Mouse (Mus musculus) spleen, adult 10 weeks (tissue): Measurements from ENCODE around the gene Atp6v1f. TPM values are rescaled to one million over a fixed set of nuclear protein-coding genes. Genes with fewer than 3 reads are reported as not detected.

Source experiments
- polyA plus RNA-seq: library from polyadenylated mRNA; stranded (reverse); fragments of 350-450 nt; fragmentation: Illumina TruSeq; extraction: RNeasy Lipid Tissue Mini Kit (QIAGEN cat#74804); gene quantifications from one replicate; pipeline ENCODE4 v1.2.3, GENCODE M21; 2015; ENCODE audit warnings: low replicate concordance; ENCODE audit not compliant: insufficient read depth

The Atp6v1f gene
- 107 TPM for polyA plus RNA-seq

GRCm38 (mm10) chr6:29467583-29468354, at the start of gene Atp6v1f:
Atp6v1f (plus strand) TSS chr6:29467718.

GRCm38 (mm10) chr6:29433038-29433803, 34.3 kb upstream of the Atp6v1f start, which contains the start of gene Flnc:
Flnc (plus strand) TSS chr6:29433256.

GRCm38 (mm10) chr6:29471137-29471536, 3.6 kb downstream of the Atp6v1f start, which contains the start of gene Atp6v1fnb:
Atp6v1fnb (plus strand) TSS chr6:29471437.

GRCm38 (mm10) chr6:29507447-29508309, 40.2 kb downstream of the Atp6v1f start, which contains the start of gene Kcp:
Kcp (minus strand) TSS chr6:29507952.

Other genes with a start within 250 kb of the Atp6v1f start
- 9.8 TPM for gene Hilpda, start 195.2 kb upstream of the Atp6v1f start, polyA plus RNA-seq
- 0.59 TPM for gene Fam71f2, start 188.1 kb upstream of the Atp6v1f start, polyA plus RNA-seq
- not detected for gene Fam71f1, start 148.6 kb upstream of the Atp6v1f start, polyA plus RNA-seq
- gene Calu, start 119.6 kb upstream of the Atp6v1f start, polyA plus RNA-seq: 140 TPM
- gene Opn1sw, start 79.2 kb upstream of the Atp6v1f start, polyA plus RNA-seq: not detected
- gene Ccdc136, start 71.4 kb upstream of the Atp6v1f start, polyA plus RNA-seq: 0.18 TPM
- 0.11 TPM for gene Flnc, start 34.5 kb upstream of the Atp6v1f start, polyA plus RNA-seq
- gene Atp6v1fnb, start 3.7 kb downstream of the Atp6v1f start, polyA plus RNA-seq: not detected
- 1.2 TPM for gene Kcp, start 40.2 kb downstream of the Atp6v1f start, polyA plus RNA-seq
- 97.3 TPM for gene Irf5, start 58.9 kb downstream of the Atp6v1f start, polyA plus RNA-seq
- 80.4 TPM for gene Tnpo3, start 142.2 kb downstream of the Atp6v1f start, polyA plus RNA-seq
- gene Tspan33, start 226.5 kb downstream of the Atp6v1f start, polyA plus RNA-seq: 21.4 TPM